Mouse (Mus musculus): ENCODE results near the gene Glmp. TPM values are rescaled to one million over a fixed set of nuclear protein-coding genes. Genes with fewer than 3 reads are reported as not detected.

Glmp gene
- polyA plus RNA-seq, 1 experiment = 171 TPM

DNA sequence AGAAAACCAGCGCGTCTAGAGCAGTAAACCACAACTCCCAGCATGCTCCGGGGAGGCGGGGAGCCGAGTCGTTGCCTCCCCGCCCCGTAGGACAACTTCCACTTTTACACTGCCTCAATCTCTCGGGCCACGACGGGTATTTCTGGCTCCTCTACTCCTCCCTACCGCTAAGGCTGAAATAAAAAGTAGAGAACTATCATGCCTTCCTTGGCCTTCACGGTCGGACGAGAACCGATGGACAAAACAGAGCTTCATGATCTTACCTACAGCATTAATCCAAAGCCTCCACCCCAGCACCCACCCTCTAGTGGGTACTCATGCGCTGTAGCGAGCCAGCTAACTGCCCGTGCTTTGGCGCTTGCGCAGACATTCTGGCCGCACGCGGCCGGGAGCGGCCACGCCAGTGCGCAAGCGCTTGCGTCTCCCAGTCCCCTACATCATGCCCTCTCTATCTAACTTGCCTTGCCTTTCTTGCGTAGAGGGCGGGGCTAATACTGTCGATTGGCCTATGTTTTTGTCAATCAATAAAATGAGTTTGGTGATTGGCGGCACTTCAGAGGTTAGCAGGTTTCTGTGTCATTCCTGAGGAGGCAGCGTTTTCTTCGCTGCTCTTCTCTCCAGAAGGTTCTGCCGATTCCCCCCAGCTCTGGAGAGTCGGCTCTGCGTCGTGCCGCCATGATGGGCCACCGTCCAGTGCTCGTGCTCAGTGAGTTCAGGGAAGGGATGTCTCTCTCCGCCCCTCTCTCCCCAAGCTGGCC is 28.1 kb upstream of the Glmp start, which contains the start of the genes Tsacc and Cct3:
Gene Tsacc, minus strand, starts transcription at position 439 of the 758 bp plus-strand sequence.
Gene Cct3, plus strand, starts transcription at position 556 of the 758 bp plus-strand sequence.
- Histone ChIP-seq H3K36me3 (ENCODE audit: control insufficient read depth, insufficient read depth) (peaks cover 28% of the 10 kb centered on the region), H3K4me2 (ENCODE audit: low read depth) (peak within 1 kb of the TSS; percentile 90), H3K4me3 (peak within 1 kb of the TSS; percentile 78), H3K79me2 (ENCODE audit: control insufficient read depth, insufficient read depth) (peaks cover 44% of the 10 kb centered on the region), H3K27me3 (ENCODE audit: control insufficient read depth, insufficient read depth, insufficient read length) (no peaks in the 10 kb centered on the region), H3ac (ENCODE audit: control insufficient read depth, insufficient read length) (peak within 1 kb of the TSS; percentile 29)
- TF ChIP-seq POLR2AphosphoS2 (IDR thresholded peaks at IDR 0.05; ENCODE audit: insufficient read length, low read depth) = peak; percentile 89
- TF ChIP-seq MYOD1 (IDR thresholded peaks at IDR 0.05; ENCODE audit: control insufficient read depth in 1 of 3, insufficient read length in 2 of 3, low read depth in 2 of 3) = no peak
- TF ChIP-seq TCF12 (IDR thresholded peaks at IDR 0.05; ENCODE audit: insufficient read depth, poor library complexity, severe bottlenecking) = no peak
- TF ChIP-seq USF1 (IDR thresholded peaks at IDR 0.05; ENCODE audit: low read depth) = no peak
- TF ChIP-seq E2F4 (IDR thresholded peaks at IDR 0.05; ENCODE audit: insufficient read depth) = no peak
- TF ChIP-seq SRF (IDR thresholded peaks at IDR 0.05; ENCODE audit: control insufficient read depth, insufficient read length, low read depth) = peak; percentile 94
- TF ChIP-seq MYOG (IDR thresholded peaks at IDR 0.05; ENCODE audit: control insufficient read depth in 1 of 3, insufficient read depth in 1 of 3, insufficient read length in 2 of 3, low read depth in 2 of 3) = no peak
- no peak for TF ChIP-seq MAX (IDR thresholded peaks at IDR 0.05; ENCODE audit: low read depth)
- peak; percentile 80 for TF ChIP-seq POLR2A (IDR thresholded peaks at IDR 0.05; ENCODE audit: insufficient read length, low read depth)
- peak; percentile 18 for TF ChIP-seq REST (IDR thresholded peaks at IDR 0.05; ENCODE audit: insufficient read depth, insufficient read length)
- TF ChIP-seq CEBPB (IDR thresholded peaks at IDR 0.05; ENCODE audit: insufficient read depth, poor library complexity, severe bottlenecking) = no peak
- no peak for TF ChIP-seq TCF3 (IDR thresholded peaks at IDR 0.05; ENCODE audit: insufficient read length, low read depth)

DNA sequence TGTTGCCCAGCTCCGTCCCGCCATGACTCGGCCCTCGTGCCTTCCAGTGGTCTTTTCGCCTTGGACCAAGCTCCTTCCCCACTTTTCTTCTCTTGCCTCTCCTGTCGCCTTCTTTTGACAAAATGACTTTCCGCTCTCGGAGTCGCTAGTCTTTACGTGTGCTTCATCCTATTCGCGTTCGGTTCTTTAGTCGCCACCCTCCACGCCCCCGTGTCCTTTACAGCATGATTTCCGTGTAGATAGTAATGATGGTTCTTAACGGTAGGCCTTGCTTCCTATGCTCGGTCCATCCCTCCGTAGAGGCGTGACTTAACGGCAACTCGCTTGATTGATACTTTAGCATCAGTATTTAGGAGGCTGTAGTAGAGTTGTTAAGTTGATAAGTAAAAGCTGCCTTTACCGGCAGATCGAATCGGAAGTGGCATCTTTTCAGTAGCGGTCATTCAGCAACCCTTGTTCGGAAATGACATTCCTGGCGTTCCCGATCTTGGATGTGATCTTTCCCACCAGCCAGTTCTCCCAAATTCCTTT is 27.4 kb upstream of the Glmp start:
- H3K27me3 ChIP-seq (ENCODE audit: control insufficient read depth, insufficient read depth, insufficient read length) = no peaks in the 10 kb centered on the region
- H3K4me2 ChIP-seq (ENCODE audit: low read depth) = peak overlapping the region; percentile 90
- H3ac ChIP-seq (ENCODE audit: control insufficient read depth, insufficient read length) = peak overlapping the region; percentile 29
- no peak for TF ChIP-seq E2F4 (IDR thresholded peaks at IDR 0.05; ENCODE audit: insufficient read depth)
- TF ChIP-seq POLR2A (IDR thresholded peaks at IDR 0.05; ENCODE audit: insufficient read length, low read depth) = no peak
- no peak for TF ChIP-seq MYOG (IDR thresholded peaks at IDR 0.05; ENCODE audit: control insufficient read depth in 1 of 3, insufficient read depth in 1 of 3, insufficient read length in 2 of 3, low read depth in 2 of 3)
- no peak for TF ChIP-seq USF1 (IDR thresholded peaks at IDR 0.05; ENCODE audit: low read depth)
- peaks cover 44% of the 10 kb centered on the region for H3K79me2 ChIP-seq (ENCODE audit: control insufficient read depth, insufficient read depth)
- peaks cover 34% of the 10 kb centered on the region for H3K36me3 ChIP-seq (ENCODE audit: control insufficient read depth, insufficient read depth)
- H3K4me3 ChIP-seq = peak overlapping the region; percentile 78

DNA sequence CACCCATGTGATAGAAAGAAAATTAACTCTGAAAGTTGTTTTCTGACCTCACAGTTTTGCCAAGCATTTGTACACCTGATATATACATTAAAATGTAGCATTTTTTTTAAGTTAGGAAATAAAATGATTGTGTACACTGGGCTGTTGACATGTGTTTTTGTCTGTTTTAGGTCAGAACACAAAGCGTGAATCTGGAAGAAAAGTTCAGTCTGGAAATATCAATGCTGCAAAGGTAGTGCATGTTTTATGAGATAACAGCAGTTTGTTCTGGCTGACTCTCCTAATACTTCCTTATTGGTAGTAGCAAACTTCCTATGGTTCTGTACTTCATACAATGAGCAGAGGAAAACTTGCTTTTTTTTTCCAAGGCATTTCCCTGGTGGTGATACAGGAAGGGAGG is 25.7 kb upstream of the Glmp start:
- TF ChIP-seq SRF (IDR thresholded peaks at IDR 0.05; ENCODE audit: control insufficient read depth, insufficient read length, low read depth) = no peak
- Histone ChIP-seq H3K27me3 (ENCODE audit: control insufficient read depth, insufficient read depth, insufficient read length) (no peaks in the 10 kb centered on the region), H3K36me3 (ENCODE audit: control insufficient read depth, insufficient read depth) (peaks cover 52% of the 10 kb centered on the region), H3K4me2 (ENCODE audit: low read depth) (no peak overlapping the region), H3K4me3 (peak overlapping the region; percentile 78), H3ac (ENCODE audit: control insufficient read depth, insufficient read length) (no peak overlapping the region), H3K79me2 (ENCODE audit: control insufficient read depth, insufficient read depth) (peaks cover 44% of the 10 kb centered on the region)

DNA sequence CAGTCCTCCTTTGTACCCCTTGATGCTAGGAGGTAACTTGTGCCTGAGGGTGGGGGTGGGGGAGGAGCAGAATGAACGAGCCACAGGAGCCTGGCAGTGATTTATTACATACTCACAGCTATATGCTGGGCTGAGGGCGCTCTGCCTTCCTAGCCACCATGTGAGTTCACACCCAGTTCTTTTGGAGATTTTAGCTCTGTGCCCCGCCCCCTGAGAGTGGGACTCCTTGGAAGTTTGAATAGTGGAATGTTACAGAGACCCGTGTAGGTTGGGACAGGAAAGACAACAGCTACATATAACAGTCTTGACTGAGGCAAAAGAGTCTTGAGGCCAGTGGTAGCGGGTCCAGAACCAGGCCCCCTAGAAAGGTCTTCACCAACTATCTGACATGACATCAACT is 4.1 kb downstream of the Glmp start:
- Histone ChIP-seq H3K36me3 (ENCODE audit: control insufficient read depth, insufficient read depth) (peaks cover 6% of the 10 kb centered on the region), H3K79me2 (ENCODE audit: control insufficient read depth, insufficient read depth) (peaks cover 16% of the 10 kb centered on the region), H3K27me3 (ENCODE audit: control insufficient read depth, insufficient read depth, insufficient read length) (no peaks in the 10 kb centered on the region), H3ac (ENCODE audit: control insufficient read depth, insufficient read length) (no peak overlapping the region), H3K4me3 (no peak overlapping the region), H3K4me2 (ENCODE audit: low read depth) (no peak overlapping the region)
- TF ChIP-seq USF1 (IDR thresholded peaks at IDR 0.05; ENCODE audit: low read depth) (no peak), MYOG (IDR thresholded peaks at IDR 0.05; ENCODE audit: control insufficient read depth in 1 of 3, insufficient read depth in 1 of 3, insufficient read length in 2 of 3, low read depth in 2 of 3) (no peak), POLR2AphosphoS2 (IDR thresholded peaks at IDR 0.05; ENCODE audit: insufficient read length, low read depth) (no peak), SRF (IDR thresholded peaks at IDR 0.05; ENCODE audit: control insufficient read depth, insufficient read length, low read depth) (no peak), TCF12 (IDR thresholded peaks at IDR 0.05; ENCODE audit: insufficient read depth, poor library complexity, severe bottlenecking) (no peak), REST (IDR thresholded peaks at IDR 0.05; ENCODE audit: insufficient read depth, insufficient read length) (no peak), TCF3 (IDR thresholded peaks at IDR 0.05; ENCODE audit: insufficient read length, low read depth) (no peak), MAX (IDR thresholded peaks at IDR 0.05; ENCODE audit: low read depth) (no peak), POLR2A (IDR thresholded peaks at IDR 0.05; ENCODE audit: insufficient read length, low read depth) (no peak), CEBPB (IDR thresholded peaks at IDR 0.05; ENCODE audit: insufficient read depth, poor library complexity, severe bottlenecking) (no peak), E2F4 (IDR thresholded peaks at IDR 0.05; ENCODE audit: insufficient read depth) (no peak), MYOD1 (IDR thresholded peaks at IDR 0.05; ENCODE audit: control insufficient read depth in 1 of 3, insufficient read length in 2 of 3, low read depth in 2 of 3) (no peak)

DNA sequence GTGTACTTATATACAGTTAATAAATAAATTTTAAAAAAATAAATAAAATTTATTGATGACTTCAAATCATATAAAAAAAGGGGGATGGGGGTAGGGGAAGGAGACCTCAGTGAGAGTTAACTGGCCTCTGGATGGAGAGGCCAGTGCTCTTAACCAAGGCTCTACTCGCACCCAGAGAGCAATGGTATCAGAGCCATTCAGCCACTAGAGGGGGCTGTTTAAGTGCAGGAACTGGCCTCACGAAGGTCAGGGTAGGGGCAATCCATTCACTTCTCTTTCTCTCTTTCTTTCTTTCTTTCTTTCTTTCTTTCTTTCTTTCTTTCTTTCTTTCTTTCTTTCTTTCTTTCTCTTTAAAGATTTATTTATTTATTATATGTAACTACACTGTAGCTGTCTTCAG is 6.5 kb downstream of the Glmp start:
- Histone ChIP-seq H3K79me2 (ENCODE audit: control insufficient read depth, insufficient read depth) (peaks cover 16% of the 10 kb centered on the region), H3K4me2 (ENCODE audit: low read depth) (no peak overlapping the region), H3K27me3 (ENCODE audit: control insufficient read depth, insufficient read depth, insufficient read length) (no peaks in the 10 kb centered on the region), H3K36me3 (ENCODE audit: control insufficient read depth, insufficient read depth) (peaks cover 6% of the 10 kb centered on the region), H3K4me3 (no peak overlapping the region), H3ac (ENCODE audit: control insufficient read depth, insufficient read length) (no peak overlapping the region)
- TF ChIP-seq TCF3 (IDR thresholded peaks at IDR 0.05; ENCODE audit: insufficient read length, low read depth) (no peak), MYOD1 (IDR thresholded peaks at IDR 0.05; ENCODE audit: control insufficient read depth in 1 of 3, insufficient read length in 2 of 3, low read depth in 2 of 3) (no peak), REST (IDR thresholded peaks at IDR 0.05; ENCODE audit: insufficient read depth, insufficient read length) (no peak), USF1 (IDR thresholded peaks at IDR 0.05; ENCODE audit: low read depth) (no peak), E2F4 (IDR thresholded peaks at IDR 0.05; ENCODE audit: insufficient read depth) (no peak), TCF12 (IDR thresholded peaks at IDR 0.05; ENCODE audit: insufficient read depth, poor library complexity, severe bottlenecking) (no peak), SRF (IDR thresholded peaks at IDR 0.05; ENCODE audit: control insufficient read depth, insufficient read length, low read depth) (no peak), MAX (IDR thresholded peaks at IDR 0.05; ENCODE audit: low read depth) (no peak), MYOG (IDR thresholded peaks at IDR 0.05; ENCODE audit: control insufficient read depth in 1 of 3, insufficient read depth in 1 of 3, insufficient read length in 2 of 3, low read depth in 2 of 3) (no peak), POLR2A (IDR thresholded peaks at IDR 0.05; ENCODE audit: insufficient read length, low read depth) (no peak), CEBPB (IDR thresholded peaks at IDR 0.05; ENCODE audit: insufficient read depth, poor library complexity, severe bottlenecking) (no peak), POLR2AphosphoS2 (IDR thresholded peaks at IDR 0.05; ENCODE audit: insufficient read length, low read depth) (no peak)

Data from myocyte (in vitro differentiated cells).